Mouse (Mus musculus) right cerebral cortex, postnatal 4 days (tissue): ENCODE results near the gene Bend6.
"Not testable (repeated sequence)": the region's sequence is repeated elsewhere in the genome, so short reads cannot be mapped to it uniquely, and the experiment has no call there.

Experiments used
- DNase-seq: peaks from one replicate; pipeline ENCODE4 v3.0.0-alpha.2; 2022

The Bend6 gene

GRCm38 (mm10) chr1:33906216-33906615, 1.4 kb downstream of the Bend6 start:
- no peak for DNase-seq

DNA sequence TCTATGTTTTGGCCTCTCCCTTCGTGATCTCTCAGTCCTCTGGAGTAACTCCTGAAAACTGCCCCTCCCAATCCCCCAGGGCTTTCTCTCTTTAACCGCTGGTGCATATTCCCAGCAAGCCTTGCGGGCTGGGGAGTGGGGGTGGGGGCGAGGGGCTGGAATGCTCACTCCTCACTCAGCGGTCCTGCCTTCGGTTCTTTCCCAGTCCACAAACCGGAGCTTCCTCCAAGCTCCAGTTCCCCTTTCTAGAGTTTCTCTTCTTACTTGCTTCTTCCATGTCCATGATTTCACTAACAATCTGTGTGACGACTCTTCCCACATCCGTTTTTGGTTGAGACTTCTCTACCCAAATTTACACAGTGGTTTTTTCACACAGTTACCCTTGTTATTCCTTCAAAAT, 4.0 kb downstream of the Bend6 start:
- no peak for DNase-seq

- DNase-seq: no peak
Observed at GRCm38 (mm10) chr1:33900175-33900574, 7.4 kb downstream of the Bend6 start.

GRCm38 (mm10) chr1:33898373-33898772, 9.2 kb downstream of the Bend6 start:
- DNase-seq: no peak

DNA sequence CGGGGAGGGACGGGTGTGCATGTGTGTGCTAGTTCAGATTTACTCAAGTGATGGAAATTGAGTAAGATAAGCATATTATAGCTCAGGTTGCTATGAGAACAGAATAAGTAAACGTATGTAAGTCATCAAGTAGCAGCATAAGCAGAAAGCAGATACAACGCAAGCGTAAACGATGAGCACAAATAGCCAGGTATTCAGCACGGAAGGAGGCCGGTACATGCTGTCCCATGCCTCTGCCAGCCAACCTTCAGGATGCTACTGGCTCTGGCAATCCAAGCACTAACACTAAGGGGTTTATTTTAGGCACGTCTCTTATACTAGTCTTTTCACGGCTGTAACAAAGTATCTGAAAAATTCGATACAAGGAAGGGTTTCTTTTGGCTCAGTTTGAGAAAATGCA, 10.2 kb downstream of the Bend6 start:
- no peak for DNase-seq

- DNase-seq: no peak
Observed at GRCm38 (mm10) chr1:33896666-33897065, 10.9 kb downstream of the Bend6 start.

GRCm38 (mm10) chr1:33896116-33896515, 11.5 kb downstream of the Bend6 start:
- DNase-seq: no peak

DNA sequence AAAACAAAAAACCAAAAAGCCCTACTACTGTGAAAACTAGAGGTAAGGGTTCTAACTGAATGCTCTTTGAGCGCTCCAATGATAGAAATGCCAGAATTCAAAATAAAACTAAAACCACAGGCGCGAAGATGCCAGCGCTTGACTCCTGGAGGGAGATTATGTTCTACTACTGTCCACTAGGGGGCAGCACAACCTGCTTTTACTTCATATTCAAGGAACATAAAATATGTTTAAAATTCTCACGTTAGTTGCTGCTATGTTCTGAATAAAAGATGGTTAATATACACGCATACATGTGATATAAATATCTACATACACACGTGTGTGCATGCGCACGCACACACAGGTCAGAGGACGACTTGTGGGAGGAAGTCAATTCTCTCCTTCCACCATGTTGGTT, 14.8 kb downstream of the Bend6 start:
- DNase-seq: peak; percentile 73

GRCm38 (mm10) chr1:33883102-33883839, 24.3 kb downstream of the Bend6 start:
- DNase-seq: no peak

- DNase-seq: no peak
Observed at GRCm38 (mm10) chr1:33878170-33878569, 29.4 kb downstream of the Bend6 start.

- DNase-seq: no peak
Observed at GRCm38 (mm10) chr1:33876416-33876815, 31.2 kb downstream of the Bend6 start.

- DNase-seq: peak; percentile 20
Observed at GRCm38 (mm10) chr1:33875691-33876090, 31.9 kb downstream of the Bend6 start.

DNA sequence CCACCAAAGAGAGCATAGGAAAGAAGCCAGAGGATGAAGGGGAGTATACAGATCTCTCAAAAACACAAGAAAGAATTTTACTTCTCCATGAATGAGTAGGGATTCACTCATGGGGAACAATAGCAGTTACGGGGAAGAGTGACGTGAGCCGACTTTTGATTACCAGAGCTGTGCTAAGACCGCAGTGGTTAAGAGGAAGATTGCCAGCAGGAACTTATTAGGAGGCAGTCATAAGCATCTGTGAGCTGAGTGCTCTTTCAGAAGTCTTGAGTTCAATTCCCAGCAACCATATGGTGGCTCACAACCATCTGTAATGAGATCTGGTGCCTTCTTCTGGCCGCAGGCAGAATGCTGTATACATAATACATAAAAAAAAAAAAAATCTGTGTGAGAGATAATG, 34.1 kb downstream of the Bend6 start:
- no peak for DNase-seq

DNA sequence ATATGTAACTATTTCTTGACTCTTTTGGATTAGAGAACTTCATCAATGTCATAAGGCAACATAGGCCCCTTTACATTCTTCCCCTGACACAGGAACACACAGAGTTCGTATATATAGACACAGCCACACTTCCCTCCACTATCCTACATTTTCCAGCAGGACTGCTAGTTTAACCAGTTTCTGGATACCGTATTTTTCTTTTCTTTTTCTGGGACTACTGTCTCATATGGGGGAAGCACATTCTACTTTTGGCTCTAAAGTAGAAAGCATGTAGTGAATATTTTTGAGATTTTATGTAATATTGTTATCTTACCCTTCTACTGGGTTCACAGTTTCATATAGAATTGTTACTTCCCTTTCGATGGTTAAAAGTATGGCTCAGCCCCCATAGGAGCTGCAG, 38.2 kb downstream of the Bend6 start:
- no peak for DNase-seq

- DNase-seq: no peak
Observed at GRCm38 (mm10) chr1:33869031-33869430, 38.6 kb downstream of the Bend6 start.

DNA sequence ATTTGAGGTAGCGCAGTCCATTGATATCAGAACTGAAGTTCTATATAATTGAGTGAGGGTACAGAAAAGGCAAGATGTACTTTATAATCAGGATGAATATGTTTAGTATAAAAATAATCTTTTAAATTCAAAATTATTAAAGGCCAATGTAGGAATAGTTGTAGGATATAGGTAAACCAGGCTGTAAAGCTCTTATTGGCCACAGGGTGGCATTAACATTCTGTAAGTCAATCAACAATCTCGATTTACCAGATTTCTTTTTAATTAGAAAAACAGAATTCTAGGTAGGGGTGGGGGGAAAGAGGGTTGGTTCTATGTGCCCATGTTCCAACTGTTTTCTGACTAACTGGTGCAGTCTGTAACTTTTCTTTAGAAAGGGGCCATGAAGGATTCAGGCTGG, 60.8 kb downstream of the Bend6 start:
- DNase-seq: no peak

- no peak for DNase-seq
Observed at GRCm38 (mm10) chr1:33843823-33844222, 63.8 kb downstream of the Bend6 start.

GRCm38 (mm10) chr1:33838952-33839351, 68.7 kb downstream of the Bend6 start:
- DNase-seq: not testable (repeated sequence)

DNA sequence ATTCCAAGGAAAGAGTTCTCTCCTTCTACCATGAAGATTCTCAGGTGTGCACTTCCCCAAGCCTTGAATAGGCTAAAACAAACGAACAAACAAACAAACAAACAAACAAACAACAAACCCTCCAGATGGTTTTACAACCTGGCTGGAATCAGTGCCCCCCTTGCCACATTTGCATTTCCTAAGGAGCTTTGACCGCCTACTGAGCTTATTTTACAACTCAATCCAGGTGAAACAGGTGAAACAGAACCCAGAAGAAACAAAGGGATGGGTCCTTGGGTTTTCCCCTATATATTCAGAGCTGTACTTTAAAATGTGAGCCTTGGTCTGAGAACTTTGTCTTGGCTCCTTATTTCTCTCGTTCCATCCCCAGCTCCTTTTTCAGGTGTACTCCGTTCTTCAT, 77.0 kb downstream of the Bend6 start:
- DNase-seq: no peak

GRCm38 (mm10) chr1:33817931-33818330, 89.7 kb downstream of the Bend6 start:
- DNase-seq: no peak

DNA sequence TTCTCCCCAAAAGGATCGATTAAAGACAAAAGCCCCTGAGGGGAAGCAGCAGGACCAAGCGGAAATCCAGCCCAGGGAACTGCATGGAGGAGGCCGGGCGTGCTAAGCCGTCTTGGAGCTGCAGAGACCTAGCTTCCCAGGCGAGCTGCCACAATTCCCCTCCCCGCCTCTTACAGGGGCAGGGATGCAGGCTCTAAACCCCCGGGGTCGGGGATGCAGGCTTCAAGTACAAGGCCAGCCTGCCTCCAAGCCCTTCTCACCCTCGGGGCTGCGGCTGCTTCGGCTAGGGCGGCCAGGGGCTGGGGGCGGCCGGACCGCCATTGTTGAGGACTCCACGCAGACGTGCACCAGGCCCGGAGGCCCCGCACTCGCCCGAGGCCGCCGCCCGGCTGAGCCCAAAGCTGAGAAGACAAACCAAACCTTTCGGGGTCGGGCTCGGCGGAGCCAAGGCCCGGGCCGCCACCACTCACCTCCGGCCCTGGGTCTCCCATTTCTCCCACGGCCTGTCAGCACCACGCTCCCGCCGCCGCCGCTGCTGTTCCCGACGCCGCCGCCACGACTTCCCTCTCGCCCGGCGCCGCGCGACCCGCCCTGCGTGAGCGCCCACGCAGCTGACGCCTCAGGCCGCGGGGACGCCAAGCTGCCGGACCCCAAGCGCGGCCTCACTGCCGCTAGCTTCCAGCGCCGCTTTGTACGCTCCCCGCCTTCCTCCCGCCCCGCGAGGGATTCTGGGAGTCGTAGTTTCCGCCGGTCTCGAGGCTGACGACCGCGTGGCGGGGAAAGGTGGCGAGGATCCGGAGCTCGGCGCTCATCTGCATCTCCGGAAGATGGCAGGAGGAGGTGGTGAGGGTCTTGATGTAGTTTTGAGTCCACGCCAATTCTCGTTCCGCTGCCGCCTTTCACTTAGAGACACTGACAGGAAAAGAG, 93.5 kb downstream of the Bend6 start, which contains the start of gene Zfp451:
Gene Zfp451, minus strand, starts transcription at position 728 of the 927 bp plus-strand sequence.
- peak; percentile 91 for DNase-seq

- no peak for DNase-seq
Observed at GRCm38 (mm10) chr1:33813495-33813867, 94.1 kb downstream of the Bend6 start.

DNA sequence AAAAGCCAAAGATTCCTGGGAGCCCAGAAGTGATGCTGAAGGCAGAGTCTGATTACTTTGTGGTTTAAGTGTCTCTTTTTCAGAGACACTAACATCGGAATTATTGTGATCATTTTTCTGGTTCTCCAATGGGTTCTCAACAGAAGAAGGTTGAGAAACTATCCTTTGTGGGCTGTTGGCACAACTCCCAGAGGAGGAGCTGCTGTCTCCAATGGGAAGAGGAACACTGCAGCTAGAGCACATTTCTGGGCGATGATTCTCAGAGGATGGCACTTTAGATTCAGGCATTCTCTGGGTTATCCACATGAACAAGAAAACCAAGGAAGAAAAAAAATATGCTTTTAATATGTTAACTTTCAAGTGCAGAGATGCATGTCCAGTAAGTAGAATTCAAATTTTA, 104.3 kb downstream of the Bend6 start:
- no peak for DNase-seq
